24 mouse cellular contexts compared by ENCODE assay signal in genomic region chr17:61589255-61589654, GRCm38 (mm10).
DNase-seq lines count a peak whose midpoint lies in the region; ATAC-seq and TF ChIP-seq lines count a peak whose summit lies in the region.
"Had no signal": no experiment of that assay in that cellular context is flagged by ENCODE, and none has a peak within 500 bp of the region (broad histone marks: within the 10 kb centered on the region; RNA-seq: fewer than 3 reads in every experiment).

No protein-coding gene starts in this region.

- WGBS in kidney, adult 2 months: 49% methylated on average over 2 of the region's 2 CpGs
- 77% methylated on average over 2 of the region's 2 CpGs for WGBS in midbrain, embryonic 13.5 days
- 41% methylated on average over 2 of the region's 2 CpGs for WGBS in liver, embryonic 11.5 days

- no peak for TF ChIP-seq CTCF in kidney, adult 2 months (conservative IDR thresholded peaks at IDR 0.05; ENCODE audit: insufficient read depth, insufficient read length, low read depth, low read length)

- no peak for ATAC-seq in midbrain, embryonic 13.5 days
- ATAC-seq in liver, embryonic 11.5 days (replicated peaks; ENCODE audit: low FRiP score): no peak
- ATAC-seq: activated CD4-positive, CD25-positive, alpha-beta regulatory T cell, adult 4 months; CD4-positive, CD25-positive, alpha-beta regulatory T cell, adult 4 months; intestine, embryonic 15.5 days; lung, postnatal 0 days; midbrain, embryonic 16.5 days had no signal

- H3K4me3 ChIP-seq in kidney, adult 2 months (ENCODE audit: insufficient read depth, low read depth, low read length): no peak overlapping the region
- H3K4me3 ChIP-seq in midbrain, embryonic 13.5 days (replicated peaks): no peak overlapping the region
- no peak overlapping the region for H3K4me3 ChIP-seq in liver, embryonic 11.5 days (ENCODE audit: low read depth, low read length)
- H3K4me3 ChIP-seq: embryonic facial prominence, embryonic 15.5 days; forebrain, embryonic 12.5 days; heart, embryonic 10.5 days; hindbrain, embryonic 13.5 days; intestine, embryonic 15.5 days; liver, embryonic 13.5 days; stomach, embryonic 15.5 days had no signal

- H3K9ac ChIP-seq in midbrain, embryonic 13.5 days (replicated peaks): no peak overlapping the region
- no peak overlapping the region for H3K9ac ChIP-seq in liver, embryonic 11.5 days (ENCODE audit: low read depth, low read length)
- H3K9ac ChIP-seq: embryonic facial prominence, embryonic 15.5 days; forebrain, embryonic 12.5 days; hindbrain, embryonic 13.5 days; intestine, embryonic 15.5 days; liver, embryonic 13.5 days; stomach, embryonic 15.5 days had no signal

- no peaks in the 10 kb centered on the region for H3K36me3 ChIP-seq in kidney, adult 2 months (ENCODE audit: control insufficient read depth, insufficient read depth, low read length)
- H3K36me3 ChIP-seq in midbrain, embryonic 13.5 days: no peaks in the 10 kb centered on the region
- H3K36me3 ChIP-seq in liver, embryonic 11.5 days (ENCODE audit: control insufficient read depth, insufficient read depth, low read length): no peaks in the 10 kb centered on the region
- H3K36me3 ChIP-seq: embryonic facial prominence, embryonic 15.5 days; forebrain, embryonic 12.5 days; heart, embryonic 10.5 days; hindbrain, embryonic 13.5 days; intestine, embryonic 15.5 days; liver, embryonic 13.5 days; stomach, embryonic 15.5 days had no signal

- DNase-seq in kidney, adult 2 months: peak; percentile 8
- DNase-seq in kidney, adult 9 months: no peak
- peak; percentile 94 for DNase-seq in 3T3-L1 (ENCODE audit: low read depth, low spot score)
- peak; percentile 66 for DNase-seq in MN1 (ENCODE audit: low spot score)
- DNase-seq in adrenal gland, postnatal 36 days: peak; percentile 46 to 47
- no peak for DNase-seq in liver, embryonic 11.5 days (ENCODE audit: low spot score)
- DNase-seq: cerebellum, adult 8-10 months; gastrocnemius, postnatal 10 days; heart, postnatal 10 days; liver, embryonic 13.5 days; right cerebral cortex, adult 18-20 months; spleen, adult 18-20 months; thymus, adult 2 months had no signal

- no peak for TF ChIP-seq POLR2A in kidney, adult 2 months (IDR thresholded peaks at IDR 0.05; ENCODE audit: low read depth, low read length)

- no peak overlapping the region for H3K4me2 ChIP-seq in midbrain, embryonic 13.5 days (replicated peaks)
- H3K4me2 ChIP-seq in liver, embryonic 11.5 days: no peak overlapping the region
- H3K4me2 ChIP-seq: embryonic facial prominence, embryonic 15.5 days; forebrain, embryonic 12.5 days; hindbrain, embryonic 13.5 days; intestine, embryonic 15.5 days; liver, embryonic 13.5 days; stomach, embryonic 15.5 days had no signal

- H3K27ac ChIP-seq in kidney, adult 2 months (ENCODE audit: insufficient read depth, low read depth, low read length): no peak overlapping the region
- H3K27ac ChIP-seq in midbrain, embryonic 13.5 days: no peak overlapping the region
- no peak overlapping the region for H3K27ac ChIP-seq in liver, embryonic 11.5 days (ENCODE audit: low read depth, low read length)
- H3K27ac ChIP-seq: embryonic facial prominence, embryonic 15.5 days; forebrain, embryonic 12.5 days; heart, embryonic 10.5 days; hindbrain, embryonic 13.5 days; intestine, embryonic 15.5 days; liver, embryonic 13.5 days; stomach, embryonic 15.5 days had no signal

- no peaks in the 10 kb centered on the region for H3K27me3 ChIP-seq in kidney, adult 2 months (replicated peaks; ENCODE audit: control insufficient read depth, insufficient read depth, low read length)
- no peaks in the 10 kb centered on the region for H3K27me3 ChIP-seq in midbrain, embryonic 13.5 days
- H3K27me3 ChIP-seq in liver, embryonic 11.5 days (replicated peaks; ENCODE audit: control insufficient read depth, insufficient read depth, low read length): no peaks in the 10 kb centered on the region
- H3K27me3 ChIP-seq: embryonic facial prominence, embryonic 15.5 days; forebrain, embryonic 12.5 days; hindbrain, embryonic 13.5 days; intestine, embryonic 15.5 days; liver, embryonic 13.5 days; stomach, embryonic 15.5 days had no signal

- no peaks in the 10 kb centered on the region for H3K4me1 ChIP-seq in kidney, adult 2 months (ENCODE audit: control insufficient read depth, insufficient read depth, low read length)
- no peaks in the 10 kb centered on the region for H3K4me1 ChIP-seq in midbrain, embryonic 13.5 days (replicated peaks)
- no peaks in the 10 kb centered on the region for H3K4me1 ChIP-seq in liver, embryonic 11.5 days (replicated peaks; ENCODE audit: control insufficient read depth, insufficient read depth, low read length)
- H3K4me1 ChIP-seq: embryonic facial prominence, embryonic 15.5 days; forebrain, embryonic 12.5 days; heart, embryonic 10.5 days; hindbrain, embryonic 13.5 days; intestine, embryonic 15.5 days; liver, embryonic 13.5 days; stomach, embryonic 15.5 days had no signal

- no peaks in the 10 kb centered on the region for H3K9me3 ChIP-seq in midbrain, embryonic 13.5 days
- no peaks in the 10 kb centered on the region for H3K9me3 ChIP-seq in liver, embryonic 11.5 days (ENCODE audit: control insufficient read depth, low read length)
- H3K9me3 ChIP-seq: embryonic facial prominence, embryonic 15.5 days; heart, embryonic 10.5 days; hindbrain, embryonic 13.5 days; intestine, embryonic 15.5 days; liver, embryonic 13.5 days; stomach, embryonic 15.5 days had no signal

Comparison
In these comparisons a context has a peak if more than half of its experiments do, and no peak if none do; other contexts are left out.
1. DNase-seq: peak in kidney, adult 2 months (single experiment), 3T3-L1 (single experiment), MN1 (single experiment) and adrenal gland, postnatal 36 days (2 of 2); none in kidney, adult 9 months (single experiment) and liver, embryonic 11.5 days (single experiment).